In the genomic region with DNA sequence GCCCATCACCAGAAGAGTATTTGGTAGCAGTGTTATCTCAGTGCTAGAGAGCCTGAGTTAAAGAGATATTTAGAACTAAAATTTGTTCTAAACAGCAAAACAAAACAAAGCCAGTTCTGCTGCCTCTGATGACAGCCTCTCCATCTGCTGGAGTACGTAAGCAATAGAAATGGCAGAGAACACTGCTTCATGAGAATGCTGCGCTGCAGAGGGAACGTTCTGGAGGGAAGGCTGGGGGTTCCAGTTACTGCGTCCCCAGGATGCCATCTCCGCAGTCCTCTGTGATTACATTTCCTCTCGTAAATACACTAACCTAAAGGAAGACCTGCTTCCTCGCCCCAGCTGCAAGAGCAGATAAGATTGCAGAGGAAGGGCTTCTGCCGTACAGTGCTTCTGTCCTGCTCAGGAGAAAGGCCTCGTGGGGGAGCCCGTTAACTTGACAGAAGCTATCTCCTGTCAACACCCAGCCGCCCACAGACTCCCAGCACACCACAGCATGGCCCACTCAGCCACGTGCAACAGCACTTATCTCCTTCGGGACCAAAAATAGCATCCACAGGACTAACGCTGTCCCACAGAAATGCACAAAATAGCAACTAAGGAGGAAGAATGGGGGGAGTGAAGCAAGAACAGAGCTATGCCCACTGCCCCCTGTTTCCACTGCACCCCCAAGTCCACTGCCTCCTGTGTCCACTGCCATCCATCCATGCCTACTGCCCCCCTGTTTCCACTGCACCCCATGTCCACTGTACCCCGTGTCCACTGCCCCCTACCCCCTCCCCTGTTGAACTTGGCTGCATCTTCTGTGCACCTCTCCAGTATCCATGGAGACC, we compare ENCODE assay signal across 8 mouse cellular contexts. TPM values are rescaled to one million over a fixed set of nuclear protein-coding genes. Genes with fewer than 3 reads are reported as not detected.
A peak's percentile ranks its signal among the peaks of the same experiment; 100 is the strongest.
DNase-seq lines count a peak whose midpoint lies in the region; TF ChIP-seq lines count a peak whose summit lies in the region.

No protein-coding gene starts in this region.

- peaks cover 11% of the 10 kb centered on the region for H3K4me1 ChIP-seq in heart, adult 2 months (ENCODE audit: control insufficient read depth, insufficient read depth, low read length)
- H3K4me1 ChIP-seq in olfactory bulb, adult 2 months (ENCODE audit: control insufficient read depth, insufficient read depth, low read length), result peaks cover 47% of the 10 kb centered on the region
- H3K4me1 ChIP-seq in kidney, adult 2 months (ENCODE audit: control insufficient read depth, insufficient read depth, low read length), result no peaks in the 10 kb centered on the region

- TF ChIP-seq CTCF in heart, adult 2 months (IDR thresholded peaks at IDR 0.05), result peak; percentile 33; the same call in 1 of the 2 replicates
- TF ChIP-seq CTCF in olfactory bulb, adult 2 months (IDR thresholded peaks at IDR 0.05; ENCODE audit: insufficient read depth, low read depth, low read length), result no peak
- no peak for TF ChIP-seq CTCF in kidney, adult 2 months (conservative IDR thresholded peaks at IDR 0.05; ENCODE audit: insufficient read depth, insufficient read length, low read depth, low read length)

- no peak overlapping the region for H3K4me3 ChIP-seq in heart, adult 2 months
- no peak overlapping the region for H3K4me3 ChIP-seq in olfactory bulb, adult 2 months (ENCODE audit: insufficient read depth, low read depth, low read length)
- H3K4me3 ChIP-seq in kidney, adult 2 months (ENCODE audit: insufficient read depth, low read depth, low read length), result no peak overlapping the region

- no peak for TF ChIP-seq POLR2A in heart, adult 2 months (IDR thresholded peaks at IDR 0.05; ENCODE audit: insufficient read depth, low read depth, low read length)
- TF ChIP-seq POLR2A in olfactory bulb, adult 2 months (IDR thresholded peaks at IDR 0.05; ENCODE audit: insufficient read depth, low read depth, low read length), result no peak
- TF ChIP-seq POLR2A in kidney, adult 2 months (IDR thresholded peaks at IDR 0.05; ENCODE audit: low read depth, low read length), result no peak

- no peaks in the 10 kb centered on the region for H3K36me3 ChIP-seq in heart, adult 2 months (ENCODE audit: control insufficient read depth, insufficient read depth, low read length)
- peaks cover 11% of the 10 kb centered on the region for H3K36me3 ChIP-seq in kidney, adult 2 months (ENCODE audit: control insufficient read depth, insufficient read depth, low read length)

- H3K9ac ChIP-seq in heart, adult 2 months (ENCODE audit: low read depth, low read length), result no peak overlapping the region

- intact Hi-C loops in left cerebral cortex, postnatal 4 days (cut with DNase I), result no loop called here
- intact Hi-C loops in heart, adult 2 months (cut with DNase I), result no loop called here

- H3K79me2 ChIP-seq in heart, adult 2 months (replicated peaks; ENCODE audit: control insufficient read depth, insufficient read depth, low read length), result no peaks in the 10 kb centered on the region

- DNase-seq in left cerebral cortex, adult 11 months (ENCODE audit: low spot score), result peak; percentile 88
- no peak for DNase-seq in left cerebral cortex, postnatal 4 days
- DNase-seq in heart, adult 2 months, result peak; percentile 48 to 72
- DNase-seq in layer of hippocampus, postnatal 25 days (ENCODE audit: extremely low spot score in 1 of 2, low spot score in 1 of 2), result peak; percentile 43 to 58
- no peak for DNase-seq in cerebellum, postnatal 4 days (ENCODE audit: low spot score in 2 of 2)
- DNase-seq in ovary, postnatal 14 days (ENCODE audit: low spot score), result no peak
- DNase-seq in kidney, adult 2 months, result no peak

- TF ChIP-seq EP300 in heart, adult 2 months (IDR thresholded peaks at IDR 0.05; ENCODE audit: insufficient read depth, low read depth, low read length), result peak; percentile 74; the same call in 1 of the 2 replicates

- H3K27me3 ChIP-seq in heart, adult 2 months (ENCODE audit: control insufficient read depth, insufficient read depth, low read length), result no peaks in the 10 kb centered on the region
- no peaks in the 10 kb centered on the region for H3K27me3 ChIP-seq in kidney, adult 2 months (replicated peaks; ENCODE audit: control insufficient read depth, insufficient read depth, low read length)

- H3K27ac ChIP-seq in heart, adult 2 months, result peak overlapping the region; percentile 27; the same call in 1 of the 2 replicates
- peak overlapping the region; percentile 81 for H3K27ac ChIP-seq in olfactory bulb, adult 2 months (ENCODE audit: insufficient read depth, low read depth, low read length)
- no peak overlapping the region for H3K27ac ChIP-seq in kidney, adult 2 months (ENCODE audit: insufficient read depth, low read depth, low read length)

- WGBS in heart, adult 2 months, result 9% methylated on average over 15 of the region's 15 CpGs
- WGBS in olfactory bulb, adult 2 months, result 31% methylated on average over 15 of the region's 15 CpGs
- 63% methylated on average over 15 of the region's 15 CpGs for WGBS in kidney, adult 2 months

RNA-seq across cellular contexts. Expression of a gene that starts 28.3 kb away (rescaled TPM):
- 10 to 100 TPM; 45.0 to 49.2 TPM for total RNA-seq in left cerebral cortex, postnatal 4 days (2021)
- not detected for total RNA-seq in heart, adult 2 months (2021)
- polyA plus RNA-seq in heart, adult 2 months (2012; rRNA removed), result not detected in 2 replicates
- total RNA-seq in layer of hippocampus, postnatal 25 days (2021), result 10 to 100 TPM; 20.0 to 20.7 TPM
- not detected in 2 replicates for polyA plus RNA-seq in olfactory bulb, adult 2 months (2012; ENCODE audit: insufficient read depth, insufficient read length, low replicate concordance, missing spikeins)
- polyA plus RNA-seq in kidney, adult 2 months (2012; rRNA removed), result 0.33 TPM in 1 of 2 replicates, not detected in the other

RNA-seq across cellular contexts. Expression of a gene that starts 33.2 kb away (rescaled TPM):
- 1 to 10 TPM; 2.0 to 2.4 TPM for total RNA-seq in left cerebral cortex, postnatal 4 days (2021)
- under 1 TPM; 0.08 to 0.34 TPM for total RNA-seq in heart, adult 2 months (2021)
- 0.23 and 0.56 TPM in 2 replicates for polyA plus RNA-seq in heart, adult 2 months (2012; rRNA removed)
- under 1 TPM; 0.26 to 0.37 TPM for total RNA-seq in layer of hippocampus, postnatal 25 days (2021)
- not detected in 2 replicates for polyA plus RNA-seq in olfactory bulb, adult 2 months (2012; ENCODE audit: insufficient read depth, insufficient read length, low replicate concordance, missing spikeins)
- polyA plus RNA-seq in kidney, adult 2 months (2012; rRNA removed), result 0.10 and 0.17 TPM in 2 replicates

Comparison
In these comparisons a context has a peak if more than half of its experiments do, and no peak if none do; other contexts are left out.
1. DNase-seq: peak in left cerebral cortex, adult 11 months (single experiment), heart, adult 2 months (2 of 2) and layer of hippocampus, postnatal 25 days (2 of 2); none in left cerebral cortex, postnatal 4 days (single experiment), cerebellum, postnatal 4 days (0 of 2), ovary, postnatal 14 days (single experiment) and kidney, adult 2 months (single experiment).
2. RNA of a gene that starts 28.3 kb away (total RNA-seq): 45.0 to 49.2 TPM in left cerebral cortex, postnatal 4 days and 20.0 to 20.7 TPM in layer of hippocampus, postnatal 25 days; not detected in heart, adult 2 months; every median in the first group is over 10 times any median in the second.